Mouse (Mus musculus): ENCODE data around the gene Faap100. TPM values are rescaled to one million over a fixed set of nuclear protein-coding genes. Genes with fewer than 3 reads are reported as not detected.

Faap100 gene
- polyA plus RNA-seq, 1 experiment = 57.8 TPM

DNA sequence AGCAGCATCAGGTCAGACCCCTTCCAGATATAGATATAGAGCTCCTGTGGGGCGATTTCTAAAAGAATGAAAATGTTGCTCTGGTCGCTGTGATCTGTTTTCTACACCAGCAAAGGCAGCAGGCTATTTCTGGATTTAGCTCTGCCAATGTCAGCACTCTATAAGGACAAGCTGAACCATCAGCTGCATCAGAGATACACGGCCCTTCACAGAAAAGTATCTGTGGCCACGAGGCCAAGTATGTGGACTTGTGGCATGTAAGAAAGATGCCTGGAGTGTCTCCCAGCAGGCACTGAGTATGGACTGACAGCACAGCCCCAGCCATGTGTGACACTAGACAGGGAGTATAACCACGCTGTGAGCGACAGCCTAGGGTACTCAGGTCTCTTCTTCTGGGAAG is 8.1 kb upstream of the Faap100 start:
- Histone ChIP-seq H3K4me1 (ENCODE audit: control insufficient read depth, insufficient read depth, low read length) (no peaks in the 10 kb centered on the region), H3K36me3 (ENCODE audit: control insufficient read depth, insufficient read depth, low read length) (peaks cover 4% of the 10 kb centered on the region), H3K27ac (ENCODE audit: control insufficient read depth, insufficient read depth, low read depth, low read length) (no peak overlapping the region; the same call in 1 of the 2 replicates), H3K27me3 (ENCODE audit: control insufficient read depth, insufficient read depth, low read length) (no peaks in the 10 kb centered on the region), H3K4me3 (ENCODE audit: control insufficient read depth, low read depth, low read length) (no peak overlapping the region)
- TF ChIP-seq CTCF (IDR thresholded peaks at IDR 0.05; ENCODE audit: control insufficient read depth, insufficient read depth, insufficient replicate concordance, low read depth, low read length) (no peak), POLR2A (IDR thresholded peaks at IDR 0.05; ENCODE audit: control insufficient read depth, low read depth, low read length) (no peak)

DNA sequence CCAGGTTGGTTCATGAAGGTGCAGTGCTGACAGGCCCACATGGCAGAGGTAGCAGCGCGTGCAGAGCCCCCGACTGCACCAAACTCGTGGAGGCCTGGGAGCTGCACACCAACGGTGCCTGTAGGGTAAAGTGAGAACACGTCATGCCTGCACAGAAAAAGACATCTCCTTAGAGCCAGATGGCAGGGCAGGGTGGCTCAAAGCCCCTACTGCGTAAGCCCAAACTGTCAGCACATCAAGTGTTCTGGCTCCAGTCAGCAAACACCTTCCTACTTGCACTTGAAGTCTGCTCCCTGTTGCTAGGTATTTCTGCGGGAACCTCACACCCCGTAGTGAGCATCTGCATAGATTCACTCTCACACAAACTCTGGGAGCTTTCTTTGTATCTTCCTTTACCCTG is 3.9 kb upstream of the Faap100 start:
- TF ChIP-seq CTCF (IDR thresholded peaks at IDR 0.05; ENCODE audit: control insufficient read depth, insufficient read depth, insufficient replicate concordance, low read depth, low read length) = no peak
- no peak for TF ChIP-seq POLR2A (IDR thresholded peaks at IDR 0.05; ENCODE audit: control insufficient read depth, low read depth, low read length)
- no peak overlapping the region for H3K27ac ChIP-seq (ENCODE audit: control insufficient read depth, insufficient read depth, low read depth, low read length)
- no peaks in the 10 kb centered on the region; the same call in none of the 2 replicates for H3K36me3 ChIP-seq (ENCODE audit: control insufficient read depth, insufficient read depth, low read length)
- no peaks in the 10 kb centered on the region for H3K27me3 ChIP-seq (ENCODE audit: control insufficient read depth, insufficient read depth, low read length)
- H3K4me1 ChIP-seq (ENCODE audit: control insufficient read depth, insufficient read depth, low read length) = peaks cover 12% of the 10 kb centered on the region
- no peak overlapping the region for H3K4me3 ChIP-seq (ENCODE audit: control insufficient read depth, low read depth, low read length)

DNA sequence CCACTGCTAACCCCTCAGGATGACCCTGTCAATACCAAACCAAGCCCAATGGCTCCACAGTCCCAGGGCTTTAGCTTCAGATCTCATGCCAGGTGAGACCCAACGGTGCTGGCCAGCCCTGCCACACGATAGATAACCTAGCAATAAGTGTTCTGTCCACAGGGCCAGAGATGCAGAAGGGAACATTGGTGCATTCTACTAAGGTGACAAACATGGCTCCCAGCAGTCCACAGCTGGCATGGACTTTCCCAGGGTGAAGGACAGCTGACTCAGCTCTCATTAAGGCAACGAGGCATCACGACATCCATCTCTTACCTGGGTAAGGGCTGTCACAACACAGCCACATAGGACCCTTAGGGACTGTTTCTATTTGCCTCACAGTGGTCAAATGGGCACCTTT is 2.6 kb upstream of the Faap100 start:
- Histone ChIP-seq H3K4me3 (ENCODE audit: control insufficient read depth, low read depth, low read length) (no peak overlapping the region), H3K27ac (ENCODE audit: control insufficient read depth, insufficient read depth, low read depth, low read length) (no peak overlapping the region), H3K36me3 (ENCODE audit: control insufficient read depth, insufficient read depth, low read length) (no peaks in the 10 kb centered on the region; the same call in none of the 2 replicates), H3K4me1 (ENCODE audit: control insufficient read depth, insufficient read depth, low read length) (peaks cover 17% of the 10 kb centered on the region), H3K27me3 (ENCODE audit: control insufficient read depth, insufficient read depth, low read length) (no peaks in the 10 kb centered on the region)
- TF ChIP-seq CTCF (IDR thresholded peaks at IDR 0.05; ENCODE audit: control insufficient read depth, insufficient read depth, insufficient replicate concordance, low read depth, low read length) = no peak
- no peak for TF ChIP-seq POLR2A (IDR thresholded peaks at IDR 0.05; ENCODE audit: control insufficient read depth, low read depth, low read length)

DNA sequence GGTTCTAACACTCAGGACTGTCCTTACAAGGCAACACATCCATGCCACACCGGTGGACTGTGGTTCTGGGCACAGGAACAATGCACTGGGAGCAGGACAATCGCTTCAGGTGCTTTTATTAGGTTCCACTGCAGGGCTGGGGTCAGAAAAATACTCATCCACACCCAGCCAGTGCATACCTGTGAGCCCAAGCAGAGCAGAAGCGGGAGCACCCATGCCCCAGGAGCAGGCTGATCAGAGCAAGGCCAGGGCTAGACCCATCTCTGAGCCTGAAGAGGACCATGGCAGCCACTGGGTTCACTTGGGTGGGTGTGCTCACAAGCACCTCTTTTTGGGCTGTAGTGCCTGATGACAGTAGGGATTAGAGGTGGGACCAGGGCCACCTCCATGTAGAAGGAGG is 1.7 kb upstream of the Faap100 start:
- Histone ChIP-seq H3K27me3 (ENCODE audit: control insufficient read depth, insufficient read depth, low read length) (no peaks in the 10 kb centered on the region), H3K4me3 (ENCODE audit: control insufficient read depth, low read depth, low read length) (no peak overlapping the region), H3K27ac (ENCODE audit: control insufficient read depth, insufficient read depth, low read depth, low read length) (no peak overlapping the region), H3K36me3 (ENCODE audit: control insufficient read depth, insufficient read depth, low read length) (no peaks in the 10 kb centered on the region; the same call in none of the 2 replicates), H3K4me1 (ENCODE audit: control insufficient read depth, insufficient read depth, low read length) (peaks cover 17% of the 10 kb centered on the region)
- no peak for TF ChIP-seq POLR2A (IDR thresholded peaks at IDR 0.05; ENCODE audit: control insufficient read depth, low read depth, low read length)
- no peak for TF ChIP-seq CTCF (IDR thresholded peaks at IDR 0.05; ENCODE audit: control insufficient read depth, insufficient read depth, insufficient replicate concordance, low read depth, low read length)

DNA sequence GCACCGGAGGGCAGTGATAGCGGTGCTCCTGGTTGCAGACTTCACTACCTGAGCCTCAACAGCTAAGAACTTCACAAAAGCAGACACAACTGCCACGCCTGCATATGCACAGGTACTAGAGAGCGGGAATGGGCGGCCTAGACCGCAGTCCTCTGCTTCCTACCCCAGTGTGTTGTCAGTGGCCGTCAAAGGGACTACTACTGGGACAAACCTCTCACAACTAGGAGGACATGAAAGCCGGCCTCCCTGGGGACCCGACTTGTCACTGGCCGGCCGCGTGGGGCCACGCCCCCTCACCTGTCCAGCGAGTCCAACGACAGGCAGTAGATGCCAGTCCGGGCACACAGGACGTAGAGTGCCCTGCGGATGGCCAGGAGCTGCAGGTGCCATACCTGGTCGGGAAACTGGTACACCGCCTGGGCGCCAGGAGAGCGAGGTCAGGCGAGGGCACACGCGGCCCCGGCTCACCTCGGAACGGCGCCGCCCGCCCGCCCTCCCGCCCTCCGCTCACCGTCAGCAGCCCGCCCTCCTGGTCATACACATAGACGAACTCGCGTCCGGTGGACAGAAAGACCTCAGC is 443 bp downstream of the Faap100 start:
- Histone ChIP-seq H3K4me1 (ENCODE audit: control insufficient read depth, insufficient read depth, low read length) (peaks cover 17% of the 10 kb centered on the region), H3K4me3 (ENCODE audit: control insufficient read depth, low read depth, low read length) (peak overlapping the region; percentile 96), H3K27me3 (ENCODE audit: control insufficient read depth, insufficient read depth, low read length) (no peaks in the 10 kb centered on the region), H3K36me3 (ENCODE audit: control insufficient read depth, insufficient read depth, low read length) (no peaks in the 10 kb centered on the region; the same call in none of the 2 replicates), H3K27ac (ENCODE audit: control insufficient read depth, insufficient read depth, low read depth, low read length) (peak overlapping the region; percentile 89)
- TF ChIP-seq POLR2A (IDR thresholded peaks at IDR 0.05; ENCODE audit: control insufficient read depth, low read depth, low read length) (no peak), CTCF (IDR thresholded peaks at IDR 0.05; ENCODE audit: control insufficient read depth, insufficient read depth, insufficient replicate concordance, low read depth, low read length) (no peak)

DNA sequence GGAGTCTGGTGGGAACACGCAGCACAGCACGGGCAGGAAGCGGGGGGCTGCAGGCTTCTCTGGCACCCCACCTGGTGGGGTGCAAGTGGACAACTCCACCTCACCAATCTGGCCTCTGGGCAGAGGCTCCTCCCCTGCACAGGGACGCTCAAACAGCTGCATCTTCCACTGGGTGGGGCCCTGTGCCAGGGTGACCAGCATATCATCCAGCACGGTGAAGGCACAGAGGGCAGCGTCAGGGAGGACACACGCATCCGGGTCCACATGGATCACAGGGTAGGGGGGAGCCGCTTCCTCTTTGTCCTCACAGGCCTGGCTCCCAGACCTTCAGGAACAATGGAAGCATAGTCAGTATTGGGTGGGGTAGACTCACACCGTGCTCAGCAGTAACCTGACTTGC is 1.2 kb downstream of the Faap100 start:
- H3K4me1 ChIP-seq (ENCODE audit: control insufficient read depth, insufficient read depth, low read length) = peaks cover 17% of the 10 kb centered on the region
- H3K4me3 ChIP-seq (ENCODE audit: control insufficient read depth, low read depth, low read length) = peak overlapping the region; percentile 96; the same call in 1 of the 2 replicates
- no peaks in the 10 kb centered on the region; the same call in none of the 2 replicates for H3K36me3 ChIP-seq (ENCODE audit: control insufficient read depth, insufficient read depth, low read length)
- no peak for TF ChIP-seq CTCF (IDR thresholded peaks at IDR 0.05; ENCODE audit: control insufficient read depth, insufficient read depth, insufficient replicate concordance, low read depth, low read length)
- TF ChIP-seq POLR2A (IDR thresholded peaks at IDR 0.05; ENCODE audit: control insufficient read depth, low read depth, low read length) = no peak
- no peaks in the 10 kb centered on the region for H3K27me3 ChIP-seq (ENCODE audit: control insufficient read depth, insufficient read depth, low read length)
- H3K27ac ChIP-seq (ENCODE audit: control insufficient read depth, insufficient read depth, low read depth, low read length) = no peak overlapping the region

DNA sequence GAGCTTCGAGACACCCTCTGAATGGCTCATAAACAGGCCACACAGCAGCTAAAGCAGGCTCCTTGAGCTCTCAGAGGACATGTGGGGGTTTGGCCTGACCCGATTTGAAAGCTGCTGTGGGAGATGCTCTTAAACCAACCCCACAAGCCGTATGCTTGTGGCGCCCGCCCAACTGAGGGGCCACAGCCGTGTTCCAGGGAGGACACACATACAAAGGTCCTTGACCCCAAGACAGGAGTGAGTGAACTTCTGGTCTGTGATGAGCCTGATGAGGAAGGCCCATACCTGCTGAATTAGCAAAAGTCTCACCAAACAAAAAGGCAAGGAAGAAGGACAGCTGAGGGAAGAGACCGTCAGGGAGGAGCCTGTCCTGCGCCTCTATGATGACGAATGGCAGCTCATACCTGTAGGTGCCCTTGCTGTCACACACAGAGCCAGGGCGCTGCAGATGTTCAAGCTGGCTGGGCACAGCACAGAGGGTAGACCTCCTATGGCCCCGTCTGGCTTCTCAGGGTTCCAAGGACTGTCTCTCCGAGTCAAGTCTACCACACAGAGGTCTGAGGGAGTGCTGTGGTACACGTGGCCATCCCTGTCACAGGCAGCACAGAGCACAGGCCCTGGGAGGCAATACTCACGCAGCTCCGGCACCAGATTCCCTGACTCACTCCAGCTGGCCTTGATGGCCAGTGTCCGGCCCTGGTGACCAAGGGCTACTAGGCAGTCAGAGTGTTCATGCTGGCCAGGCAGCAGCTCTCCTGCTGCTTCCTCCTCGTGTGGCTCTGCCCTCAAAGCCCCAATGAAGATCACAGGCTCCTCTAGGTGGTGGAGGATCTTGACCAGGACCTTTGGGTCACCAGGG is 2.0 kb downstream of the Faap100 start:
- no peak for TF ChIP-seq POLR2A (IDR thresholded peaks at IDR 0.05; ENCODE audit: control insufficient read depth, low read depth, low read length)
- TF ChIP-seq CTCF (IDR thresholded peaks at IDR 0.05; ENCODE audit: control insufficient read depth, insufficient read depth, insufficient replicate concordance, low read depth, low read length) = no peak
- H3K4me3 ChIP-seq (ENCODE audit: control insufficient read depth, low read depth, low read length) = no peak overlapping the region
- no peaks in the 10 kb centered on the region for H3K27me3 ChIP-seq (ENCODE audit: control insufficient read depth, insufficient read depth, low read length)
- H3K36me3 ChIP-seq (ENCODE audit: control insufficient read depth, insufficient read depth, low read length) = no peaks in the 10 kb centered on the region; the same call in none of the 2 replicates
- H3K4me1 ChIP-seq (ENCODE audit: control insufficient read depth, insufficient read depth, low read length) = peaks cover 17% of the 10 kb centered on the region
- H3K27ac ChIP-seq (ENCODE audit: control insufficient read depth, insufficient read depth, low read depth, low read length) = no peak overlapping the region

Data from testis, adult 2 months (tissue).